Mouse (Mus musculus) stomach, adult 2 months (tissue): Measurements from ENCODE around the gene Hopx. TPM values are rescaled to one million over a fixed set of nuclear protein-coding genes. Genes with fewer than 3 reads are reported as not detected.

Source experiments
- polyA plus RNA-seq: library from polyadenylated mRNA; depleted of rRNA; stranded (reverse); fragments of >200 nt; gene quantifications from 2 replicates; pipeline ENCODE4 v1.2.3, GENCODE M21; 2012; rRNA removed

The Hopx gene
- polyA plus RNA-seq = 33.8 and 76.6 TPM in 2 replicates

DNA sequence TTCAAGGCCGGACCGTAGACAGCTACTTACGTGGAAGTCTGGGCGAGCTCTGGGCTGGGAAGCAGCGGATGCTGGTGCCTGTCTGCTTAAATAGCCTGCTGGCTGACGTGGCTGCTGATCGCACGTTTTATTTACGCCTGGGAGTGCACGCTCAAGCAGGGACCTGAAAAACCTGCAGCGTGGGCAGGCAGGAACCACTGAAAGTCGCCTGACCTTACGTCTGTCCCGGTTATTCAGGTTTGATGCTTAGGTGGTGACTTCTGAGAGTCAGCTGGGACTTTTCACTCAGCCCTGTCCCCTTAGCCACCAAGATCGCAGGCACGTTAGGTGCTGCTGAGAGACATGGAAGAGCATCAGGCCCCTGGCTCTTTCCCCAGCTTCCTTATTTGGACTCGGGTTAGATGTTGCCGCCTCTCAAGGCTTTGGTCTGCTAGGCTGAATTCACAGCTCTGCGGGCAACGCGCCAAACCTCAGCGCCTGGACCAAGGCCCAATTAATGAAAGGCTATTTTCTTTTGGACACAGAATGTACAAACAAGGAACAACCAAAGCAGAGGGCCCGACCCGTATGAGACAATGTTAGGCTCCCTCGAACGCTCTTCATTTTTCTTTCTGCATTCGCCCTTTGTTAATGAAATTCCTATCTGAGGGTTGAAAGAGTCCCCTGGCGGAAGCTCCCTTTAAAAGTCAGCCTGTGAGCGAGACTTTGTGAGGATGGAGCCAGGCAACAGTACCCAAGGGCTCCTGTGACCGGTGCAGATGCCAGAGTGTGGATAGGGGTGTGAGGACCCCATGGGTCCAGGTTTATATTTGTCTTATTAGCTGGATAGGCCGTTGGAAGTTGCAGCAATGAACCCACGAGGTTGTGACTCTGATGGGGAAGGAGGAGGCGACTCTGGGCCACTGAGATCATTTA is at the start of gene Hopx:
Gene Hopx (minus strand): TSS at position 305 of the 915 bp plus-strand sequence.

Other genes starting within 250 kb of the Hopx start
- gene Aasdh, start 209.6 kb downstream of the Hopx start, polyA plus RNA-seq = 0.92 and 2.8 TPM in 2 replicates
- 14.8 and 16.9 TPM in 2 replicates for gene Paics, start 163.8 kb downstream of the Hopx start, polyA plus RNA-seq
- 0.87 and 1.2 TPM in 2 replicates for gene Ppat, start 163.5 kb downstream of the Hopx start, polyA plus RNA-seq
- 1.5 and 3.5 TPM in 2 replicates for gene Srp72, start 140.4 kb downstream of the Hopx start, polyA plus RNA-seq
- gene Arl9, start 111.1 kb downstream of the Hopx start, polyA plus RNA-seq = not detected in 2 replicates
- gene Thegl, start 99.1 kb downstream of the Hopx start, polyA plus RNA-seq = not detected in 2 replicates
- gene Spink2, start 96.3 kb upstream of the Hopx start, polyA plus RNA-seq = 0.15 and 0.92 TPM in 2 replicates
- gene Rest, start 150.4 kb upstream of the Hopx start, polyA plus RNA-seq = 1.3 and 1.5 TPM in 2 replicates
- gene Noa1, start 195.0 kb upstream of the Hopx start, polyA plus RNA-seq = 6.7 and 9.6 TPM in 2 replicates
- gene Polr2b, start 195.0 kb upstream of the Hopx start, polyA plus RNA-seq = 2.7 and 12.6 TPM in 2 replicates